Mouse (Mus musculus) spleen, postnatal 4 days (tissue): Measurements from ENCODE around the gene Rab26.

Source experiments
- DNase-seq, 2 experiments: peaks; one replicate each; pipeline ENCODE4 v3.0.0; 2022; ENCODE audit warnings: low spot score in 2 of 2

Rab26 gene

GRCm38 (mm10) chr17:24534160-24534718 is at the start of gene Rab26:
Gene Rab26 (minus strand): TSS chr17:24534210.
- DNase-seq: no peak

GRCm38 (mm10) chr17:24580287-24580686 is 46.3 kb upstream of the Rab26 start:
- DNase-seq: no peak

- DNase-seq: no peak
Measured at GRCm38 (mm10) chr17:24579532-24579931, 45.5 kb upstream of the Rab26 start.

- DNase-seq: no peak
Measured at GRCm38 (mm10) chr17:24573811-24574210, 39.8 kb upstream of the Rab26 start.

DNA sequence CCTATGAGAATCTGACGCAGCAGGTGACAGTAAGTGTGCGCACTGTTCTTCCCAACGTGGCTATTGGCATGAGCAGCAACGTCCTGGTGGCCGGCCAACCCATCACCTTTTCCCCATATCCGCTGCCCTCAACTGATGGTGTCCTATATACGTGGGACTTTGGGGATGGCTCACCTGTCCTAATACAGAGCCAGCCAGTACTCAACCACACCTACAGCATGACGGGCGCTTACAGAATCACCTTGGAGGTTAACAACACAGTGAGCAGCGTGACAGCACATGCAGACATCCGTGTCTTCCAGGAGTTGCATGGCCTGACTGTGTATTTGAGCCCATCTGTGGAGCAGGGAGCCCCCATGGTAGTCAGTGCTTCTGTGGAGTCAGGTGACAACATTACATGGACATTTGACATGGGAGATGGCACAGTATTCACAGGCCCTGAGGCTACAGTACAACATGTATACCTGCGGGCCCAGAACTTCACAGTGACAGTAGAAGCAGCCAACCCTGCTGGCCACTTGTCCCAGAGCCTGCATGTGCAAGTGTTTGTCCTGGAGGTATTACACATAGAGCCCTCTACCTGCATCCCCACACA is 38.7 kb upstream of the Rab26 start:
- no peak for DNase-seq

DNA sequence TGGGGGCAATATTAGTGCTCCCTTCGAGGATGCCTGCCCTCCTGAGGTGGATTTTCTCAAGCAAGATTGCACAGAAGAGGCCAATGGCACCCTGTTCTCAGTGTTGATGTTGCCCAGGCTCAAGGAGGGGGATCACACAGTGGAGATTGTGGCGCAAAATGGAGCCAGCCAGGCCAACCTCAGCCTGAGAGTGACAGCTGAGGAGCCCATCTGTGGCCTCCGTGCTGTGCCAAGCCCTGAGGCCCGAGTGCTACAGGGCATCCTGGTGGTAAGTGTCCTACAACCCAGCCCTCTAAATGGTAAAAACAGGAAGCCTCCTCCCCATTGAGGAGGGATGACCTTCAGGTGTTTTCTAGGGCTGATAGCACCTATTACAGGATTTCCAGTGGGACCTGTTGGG is 35.8 kb upstream of the Rab26 start:
- no peak for DNase-seq

DNA sequence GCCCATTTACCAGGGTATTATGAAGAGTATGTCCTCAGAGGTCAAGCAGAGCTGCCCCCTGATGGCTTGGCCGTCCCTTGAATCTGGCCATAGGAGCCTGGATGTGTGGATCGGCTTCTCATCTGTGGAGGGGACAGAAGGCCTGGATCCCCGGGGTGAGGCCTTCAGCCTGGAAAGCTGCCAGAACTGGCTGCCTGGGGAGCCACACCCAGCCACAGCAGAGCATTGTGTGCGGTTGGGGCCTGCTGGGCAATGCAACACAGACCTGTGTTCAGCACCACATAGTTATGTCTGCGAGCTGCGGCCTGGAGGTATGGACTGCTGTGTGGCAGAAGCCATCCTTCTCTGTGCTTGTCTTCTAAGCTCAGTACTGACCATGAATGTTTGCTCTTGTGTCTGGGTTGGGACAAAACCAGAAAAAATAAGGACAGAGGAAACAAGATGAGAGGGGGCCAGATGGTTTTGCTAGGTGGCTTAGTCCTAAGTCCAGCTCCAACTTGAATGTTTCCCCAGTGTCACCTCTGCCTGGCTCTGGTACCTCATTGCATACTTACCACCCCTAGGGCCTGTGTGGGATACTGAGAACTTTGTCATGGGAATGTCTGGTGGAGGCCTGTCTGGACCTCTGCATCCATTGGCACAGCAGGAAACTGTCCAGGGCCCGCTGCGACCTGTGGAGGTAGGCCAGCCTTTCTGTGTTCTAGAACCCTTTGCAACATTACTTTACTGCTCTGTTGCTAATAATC is 33.2 kb upstream of the Rab26 start:
- DNase-seq: peak; percentile 72 to 86

DNA sequence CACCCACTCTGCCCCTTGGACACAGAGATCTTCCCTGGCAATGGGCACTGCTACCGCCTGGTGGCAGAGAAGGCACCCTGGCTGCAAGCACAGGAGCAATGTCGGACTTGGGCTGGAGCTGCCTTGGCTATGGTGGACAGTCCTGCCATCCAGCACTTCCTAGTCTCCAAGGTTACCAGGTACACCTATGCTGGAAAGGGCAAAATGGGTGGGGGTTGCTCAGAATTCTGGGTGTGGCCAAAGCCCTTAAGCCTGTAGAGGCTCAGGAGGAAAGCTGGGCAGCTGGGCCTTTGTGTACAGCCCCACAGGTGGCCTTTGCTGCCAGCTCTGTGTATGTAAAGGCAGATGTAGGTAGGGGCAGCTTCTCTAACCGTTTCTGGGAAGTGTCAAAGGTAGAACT is 31.8 kb upstream of the Rab26 start:
- no peak for DNase-seq

DNA sequence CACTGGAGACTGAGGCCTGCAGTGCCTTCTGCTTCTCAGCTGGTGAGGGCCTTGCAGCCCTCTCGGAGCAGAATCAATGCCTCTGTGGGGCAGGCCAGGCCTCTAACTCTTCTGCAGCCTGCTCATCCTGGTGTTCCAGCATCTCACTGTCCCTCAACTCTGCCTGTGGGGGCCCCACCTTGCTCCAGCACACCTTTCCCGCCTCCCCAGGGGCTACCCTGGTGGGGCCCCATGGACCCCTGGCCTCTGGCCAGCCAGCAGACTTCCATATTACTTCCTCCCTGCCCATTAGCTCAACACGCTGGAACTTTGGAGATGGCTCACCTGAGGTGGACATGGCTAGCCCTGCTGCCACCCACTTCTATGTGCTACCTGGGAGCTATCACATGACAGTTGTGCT is 31.1 kb upstream of the Rab26 start:
- DNase-seq: no peak

DNA sequence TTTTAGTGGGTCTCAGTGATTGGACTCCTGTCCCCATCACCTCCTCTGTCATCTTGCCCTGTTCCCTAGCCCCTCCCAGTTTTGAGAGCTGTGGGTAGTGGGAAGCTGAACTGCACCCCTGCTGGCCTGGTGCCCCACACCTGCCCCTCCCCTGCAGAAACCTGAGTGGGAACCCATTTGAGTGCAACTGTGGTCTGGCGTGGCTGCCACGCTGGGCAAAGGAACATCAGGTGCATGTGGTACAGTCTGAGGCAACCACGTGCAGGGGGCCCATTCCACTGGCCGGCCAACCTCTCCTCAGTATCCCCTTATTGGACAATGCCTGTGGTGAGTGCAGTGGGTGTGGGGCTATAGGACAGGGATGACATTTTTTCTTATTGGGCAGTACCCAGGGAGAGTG is 30.4 kb upstream of the Rab26 start:
- DNase-seq: no peak

DNA sequence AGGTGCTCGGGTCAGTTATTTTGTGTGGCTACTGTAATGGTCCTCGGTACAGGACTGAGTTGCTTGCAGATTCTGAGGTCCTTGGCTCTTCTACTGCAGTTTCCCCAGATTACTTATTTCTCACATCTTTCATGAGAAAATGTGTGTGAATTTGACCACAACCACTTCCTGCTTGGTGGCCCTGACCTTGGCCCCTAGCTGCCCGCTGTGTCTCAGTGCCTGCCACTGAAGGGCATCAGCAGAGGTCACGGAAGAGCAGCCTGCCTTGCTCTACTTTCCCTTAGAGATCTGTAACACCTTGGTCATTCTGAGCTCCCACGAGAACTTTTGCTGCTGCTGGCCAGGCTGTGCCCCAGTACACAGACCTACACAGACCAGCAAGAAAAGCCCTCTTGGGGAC is 29.6 kb upstream of the Rab26 start:
- DNase-seq: no peak

GRCm38 (mm10) chr17:24561592-24561991 is 27.6 kb upstream of the Rab26 start:
- DNase-seq: no peak

- DNase-seq: no peak
Measured at GRCm38 (mm10) chr17:24560301-24561028, 26.5 kb upstream of the Rab26 start.

DNA sequence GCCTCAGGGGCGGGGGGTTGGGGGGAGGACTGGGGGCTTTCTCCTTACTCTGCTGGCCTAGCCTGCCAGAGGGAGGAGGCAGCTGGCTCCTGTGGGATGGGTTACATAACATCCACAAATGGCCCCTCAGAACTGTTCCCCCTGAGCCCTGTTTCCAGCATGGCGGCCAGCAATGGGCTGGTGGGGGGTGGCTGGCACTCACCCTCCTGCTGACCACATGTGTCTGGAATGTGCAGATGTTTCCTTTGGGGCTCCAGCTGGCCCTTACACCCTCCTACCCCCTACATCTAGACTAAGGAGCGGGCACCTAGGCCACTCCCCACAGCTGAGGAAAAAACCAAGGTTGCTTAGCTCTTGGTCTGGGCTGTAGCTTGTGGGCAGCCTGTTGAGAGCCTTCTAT is 25.1 kb upstream of the Rab26 start:
- DNase-seq: no peak

DNA sequence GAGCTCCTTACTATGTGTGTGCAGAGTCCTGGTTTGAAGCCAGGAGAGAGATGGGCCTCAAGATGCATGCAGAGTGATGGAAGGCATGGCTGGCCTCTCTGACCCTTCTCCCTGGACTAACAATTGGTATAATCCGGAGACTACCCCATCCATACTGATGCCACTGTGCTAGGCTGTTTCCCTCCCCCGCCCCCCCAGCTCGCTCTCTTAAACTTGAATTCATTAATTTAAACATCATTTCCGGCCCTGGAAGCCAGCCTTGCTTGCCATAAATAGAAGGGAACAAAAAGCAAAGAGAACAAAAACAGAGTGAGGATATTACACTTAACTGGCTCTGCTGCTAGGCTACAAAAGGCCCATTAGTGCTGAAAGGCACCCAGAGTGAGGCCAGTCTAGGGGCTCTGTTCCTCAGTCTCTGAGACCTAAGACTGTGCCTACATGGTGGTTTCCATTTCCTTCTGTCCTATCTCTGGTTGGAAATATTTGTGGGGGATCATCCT is 24.6 kb upstream of the Rab26 start:
- no peak for DNase-seq

DNA sequence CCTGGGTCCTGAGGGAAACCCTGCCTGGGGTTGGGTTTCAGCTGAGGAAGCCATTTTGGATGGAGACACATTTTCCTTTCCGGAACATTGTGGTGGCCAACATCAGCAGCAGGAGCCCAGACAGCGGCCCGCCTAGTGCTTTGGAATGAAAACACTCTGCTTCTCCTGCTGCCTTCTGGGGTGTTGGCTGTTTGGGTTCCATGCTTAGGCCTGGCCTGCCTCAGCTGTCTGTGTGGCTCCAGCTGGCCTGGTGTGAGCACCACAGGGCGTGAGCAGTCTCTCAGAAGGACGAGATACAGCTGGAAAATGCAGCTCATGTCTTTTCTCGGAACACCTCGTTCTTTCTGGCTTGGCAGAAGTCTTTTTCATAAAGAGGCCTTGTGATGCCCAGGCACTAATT is 23.1 kb upstream of the Rab26 start:
- DNase-seq: no peak

DNA sequence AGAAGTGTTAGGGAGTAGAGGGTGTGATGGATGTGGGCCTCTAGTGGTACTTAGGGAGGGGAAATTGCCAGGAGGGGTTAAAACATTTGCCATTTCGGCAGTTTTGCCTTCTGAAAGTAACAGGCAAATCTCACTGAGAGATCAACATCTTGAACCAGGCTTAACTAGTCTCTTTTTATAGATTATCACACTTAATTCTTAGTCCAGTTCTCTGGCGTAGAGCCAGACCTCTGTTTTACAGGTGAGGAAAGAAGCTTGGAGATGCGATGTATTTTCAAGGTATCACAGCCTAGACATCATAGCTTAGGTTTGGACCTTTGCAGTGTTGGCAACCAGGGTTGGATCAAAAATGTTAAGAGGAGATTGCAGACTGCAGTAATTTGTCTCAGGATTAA is 17.0 kb upstream of the Rab26 start:
- no peak for DNase-seq

DNA sequence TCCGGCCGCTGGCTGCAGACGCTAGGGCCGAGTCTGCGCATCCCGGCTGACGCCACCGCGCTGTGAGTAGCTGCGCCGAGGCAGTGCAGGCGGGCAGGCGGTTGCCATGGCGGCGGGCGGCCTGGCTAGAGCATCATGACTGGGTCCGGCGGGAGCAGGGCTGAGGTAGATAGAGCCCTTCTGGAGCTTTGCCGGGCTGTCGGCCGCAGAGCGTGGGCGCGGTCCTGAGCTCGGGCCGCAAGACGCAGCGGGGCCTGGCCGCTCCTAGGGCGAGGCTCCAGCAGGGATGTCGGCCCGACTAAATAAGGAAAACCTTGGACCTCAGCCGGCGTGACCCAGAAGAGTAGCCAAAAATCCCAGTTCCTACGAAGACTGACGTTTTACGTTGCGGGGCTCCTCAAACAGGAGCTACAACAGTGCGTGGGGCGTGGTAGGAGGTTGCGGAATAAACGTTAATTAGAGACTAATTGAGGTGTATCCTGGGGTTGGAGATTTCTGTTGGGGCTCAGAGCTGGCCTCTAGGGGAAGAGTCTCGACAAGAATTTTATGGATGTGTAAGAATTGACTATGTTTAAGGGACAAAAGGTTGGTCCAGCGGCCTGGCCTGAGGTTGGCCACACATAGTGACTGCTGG is 16.5 kb upstream of the Rab26 start:
- peak; percentile 75 to 89 for DNase-seq

- peak; percentile 99 for DNase-seq
Measured at GRCm38 (mm10) chr17:24549618-24550415, 15.8 kb upstream of the Rab26 start, which contains the start of gene Pkd1. Gene Pkd1 (plus strand): TSS chr17:24549834.

DNA sequence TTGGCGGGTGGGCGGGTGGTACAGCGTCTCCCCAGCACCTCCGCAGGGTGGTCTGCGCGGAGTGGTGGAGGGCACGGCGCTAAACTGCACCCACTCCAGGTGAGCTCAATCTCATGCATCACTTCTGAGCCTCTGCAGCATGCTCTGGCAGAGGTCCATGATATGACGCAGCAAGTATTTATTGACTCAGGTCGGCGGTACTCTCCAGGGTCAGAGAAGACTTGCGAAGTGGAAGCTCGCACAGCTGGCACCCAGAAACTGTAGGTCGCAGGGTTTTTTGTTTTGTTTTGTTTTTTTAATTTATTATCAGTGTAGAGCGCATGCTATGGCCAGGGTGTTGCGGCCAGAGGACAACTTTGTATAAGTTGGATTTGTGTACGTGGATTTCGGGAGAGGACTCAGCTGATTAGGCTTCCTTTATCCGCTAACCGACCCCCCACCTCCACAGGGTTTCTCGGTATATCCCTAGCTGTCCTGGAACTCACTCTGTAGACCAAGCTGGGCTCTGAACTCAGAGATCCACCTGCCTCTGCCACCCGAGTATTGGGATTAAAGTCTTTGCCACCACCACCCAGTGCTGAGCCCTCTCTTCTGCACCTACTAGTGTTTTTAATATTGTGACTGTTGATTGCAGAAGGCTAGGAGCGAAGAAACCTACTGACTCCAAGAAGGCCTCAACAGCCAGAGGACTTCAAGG is 15.1 kb upstream of the Rab26 start:
- peak; percentile 71 to 82 for DNase-seq
